Mouse (Mus musculus): Measurements from ENCODE around the gene Ptprk. TPM values are rescaled to one million over a fixed set of nuclear protein-coding genes. Genes with fewer than 3 reads are reported as not detected.

The Ptprk gene
- polyA plus RNA-seq, 1 experiment from 2014 or later: 31.1 TPM

- no peaks in the 10 kb centered on the region for H3K9me3 ChIP-seq (ENCODE audit: low read length)
- no peak overlapping the region for H3K27ac ChIP-seq (ENCODE audit: low read length)
- no peaks in the 10 kb centered on the region for H3K36me3 ChIP-seq (ENCODE audit: insufficient read depth, low read length)
- H3K9ac ChIP-seq (replicated peaks; ENCODE audit: low read depth): no peak overlapping the region
- H3K4me1 ChIP-seq (ENCODE audit: insufficient read depth, low read depth, low read length): no peaks in the 10 kb centered on the region
- WGBS: 90% methylated on average over 2 of the region's 2 CpGs
- DNase-seq (ENCODE audit: low spot score) (no peak), ATAC-seq (no peak)
- H3K4me3 ChIP-seq (ENCODE audit: low read depth, low read length): no peak overlapping the region
- no peak overlapping the region for H3K4me2 ChIP-seq (replicated peaks; ENCODE audit: low read depth, low read length)
- H3K27me3 ChIP-seq (replicated peaks; ENCODE audit: insufficient read depth, low read length): no peaks in the 10 kb centered on the region
- TF ChIP-seq CTCF (IDR thresholded peaks at IDR 0.05): no peak
- no peak for TF ChIP-seq EP300 (IDR thresholded peaks at IDR 0.05)
These were observed 477.4 kb downstream of the Ptprk start for GRCm38 (mm10) chr10:28552068-28552467.

- Histone ChIP-seq H3K4me1 (ENCODE audit: insufficient read depth, low read depth, low read length) (no peaks in the 10 kb centered on the region), H3K27ac (ENCODE audit: low read length) (no peak overlapping the region), H3K9ac (replicated peaks; ENCODE audit: low read depth) (no peak overlapping the region), H3K4me3 (ENCODE audit: low read depth, low read length) (no peak overlapping the region), H3K4me2 (replicated peaks; ENCODE audit: low read depth, low read length) (no peak overlapping the region), H3K27me3 (replicated peaks; ENCODE audit: insufficient read depth, low read length) (no peaks in the 10 kb centered on the region), H3K36me3 (ENCODE audit: insufficient read depth, low read length) (no peaks in the 10 kb centered on the region; the same call in 1 of the 2 replicates), H3K9me3 (ENCODE audit: low read length) (no peaks in the 10 kb centered on the region)
- DNase-seq (ENCODE audit: low spot score) (no peak), ATAC-seq (no peak)
- TF ChIP-seq CTCF (IDR thresholded peaks at IDR 0.05) (no peak), EP300 (IDR thresholded peaks at IDR 0.05) (no peak)
- WGBS: 98% methylated on average over 3 of the region's 3 CpGs
These were observed 489.6 kb downstream of the Ptprk start for GRCm38 (mm10) chr10:28564110-28564674.

GRCm38 (mm10) chr10:28566378-28566777 is 491.8 kb downstream of the Ptprk start:
- Histone ChIP-seq H3K4me3 (ENCODE audit: low read depth, low read length) (no peak overlapping the region), H3K27me3 (replicated peaks; ENCODE audit: insufficient read depth, low read length) (no peaks in the 10 kb centered on the region), H3K36me3 (ENCODE audit: insufficient read depth, low read length) (no peaks in the 10 kb centered on the region; the same call in 1 of the 2 replicates), H3K9me3 (ENCODE audit: low read length) (no peaks in the 10 kb centered on the region), H3K9ac (replicated peaks; ENCODE audit: low read depth) (no peak overlapping the region), H3K4me2 (replicated peaks; ENCODE audit: low read depth, low read length) (no peak overlapping the region), H3K4me1 (ENCODE audit: insufficient read depth, low read depth, low read length) (no peaks in the 10 kb centered on the region), H3K27ac (ENCODE audit: low read length) (no peak overlapping the region)
- no peak for DNase-seq (ENCODE audit: low spot score)
- 62% methylated on average over 4 of the region's 4 CpGs for WGBS
- TF ChIP-seq CTCF (IDR thresholded peaks at IDR 0.05) (no peak), EP300 (IDR thresholded peaks at IDR 0.05) (no peak)
- no peak for ATAC-seq

- H3K27ac ChIP-seq (ENCODE audit: low read length): no peak overlapping the region
- no peaks in the 10 kb centered on the region for H3K4me1 ChIP-seq (ENCODE audit: insufficient read depth, low read depth, low read length)
- WGBS: 90% methylated on average over 2 of the region's 2 CpGs
- ATAC-seq: no peak
- H3K4me3 ChIP-seq (ENCODE audit: low read depth, low read length): no peak overlapping the region
- no peak overlapping the region for H3K9ac ChIP-seq (replicated peaks; ENCODE audit: low read depth)
- no peak for TF ChIP-seq EP300 (IDR thresholded peaks at IDR 0.05)
- no peak for TF ChIP-seq CTCF (IDR thresholded peaks at IDR 0.05)
- no peaks in the 10 kb centered on the region for H3K9me3 ChIP-seq (ENCODE audit: low read length)
- no peak overlapping the region for H3K4me2 ChIP-seq (replicated peaks; ENCODE audit: low read depth, low read length)
- no peaks in the 10 kb centered on the region for H3K27me3 ChIP-seq (replicated peaks; ENCODE audit: insufficient read depth, low read length)
- no peaks in the 10 kb centered on the region; the same call in 1 of the 2 replicates for H3K36me3 ChIP-seq (ENCODE audit: insufficient read depth, low read length)
- DNase-seq (ENCODE audit: low spot score): no peak
These were observed 492.2 kb downstream of the Ptprk start for GRCm38 (mm10) chr10:28566828-28567227.

- no peaks in the 10 kb centered on the region for H3K4me1 ChIP-seq (ENCODE audit: insufficient read depth, low read depth, low read length)
- ATAC-seq: no peak
- H3K9ac ChIP-seq (replicated peaks; ENCODE audit: low read depth): no peak overlapping the region
- TF ChIP-seq CTCF (IDR thresholded peaks at IDR 0.05) (no peak), EP300 (IDR thresholded peaks at IDR 0.05) (no peak)
- no peaks in the 10 kb centered on the region for H3K27me3 ChIP-seq (replicated peaks; ENCODE audit: insufficient read depth, low read length)
- DNase-seq (ENCODE audit: low spot score): no peak
- H3K4me2 ChIP-seq (replicated peaks; ENCODE audit: low read depth, low read length): no peak overlapping the region
- H3K4me3 ChIP-seq (ENCODE audit: low read depth, low read length): no peak overlapping the region
- WGBS: 90% methylated on average over 3 of the region's 3 CpGs
- no peaks in the 10 kb centered on the region; the same call in 1 of the 2 replicates for H3K36me3 ChIP-seq (ENCODE audit: insufficient read depth, low read length)
- no peaks in the 10 kb centered on the region for H3K9me3 ChIP-seq (ENCODE audit: low read length)
- H3K27ac ChIP-seq (ENCODE audit: low read length): no peak overlapping the region
These were observed 492.8 kb downstream of the Ptprk start for GRCm38 (mm10) chr10:28567441-28567840.

- no peaks in the 10 kb centered on the region; the same call in 1 of the 2 replicates for H3K36me3 ChIP-seq (ENCODE audit: insufficient read depth, low read length)
- WGBS: 87% methylated on average over 5 of the region's 5 CpGs
These were observed 493.4 kb downstream of the Ptprk start for GRCm38 (mm10) chr10:28568047-28568446.

More at GRCm38 (mm10) chr10:28568047-28568446, 493.4 kb downstream of the Ptprk start:
- TF ChIP-seq EP300 (IDR thresholded peaks at IDR 0.05) (no peak), CTCF (IDR thresholded peaks at IDR 0.05) (no peak)
- H3K4me1 ChIP-seq (ENCODE audit: insufficient read depth, low read depth, low read length): no peaks in the 10 kb centered on the region
- H3K27me3 ChIP-seq (replicated peaks; ENCODE audit: insufficient read depth, low read length): no peaks in the 10 kb centered on the region
- no peak for ATAC-seq
- H3K4me2 ChIP-seq (replicated peaks; ENCODE audit: low read depth, low read length): no peak overlapping the region
- no peak overlapping the region for H3K4me3 ChIP-seq (ENCODE audit: low read depth, low read length)
- DNase-seq (ENCODE audit: low spot score): no peak
- no peaks in the 10 kb centered on the region for H3K9me3 ChIP-seq (ENCODE audit: low read length)
- no peak overlapping the region for H3K9ac ChIP-seq (replicated peaks; ENCODE audit: low read depth)
- H3K27ac ChIP-seq (ENCODE audit: low read length): no peak overlapping the region

Measured in lung, postnatal 0 days (tissue).